Mouse (Mus musculus) left cerebral cortex, postnatal 25 days (tissue): ENCODE results near the gene Ypel2. TPM values are rescaled to one million over a fixed set of nuclear protein-coding genes. Genes with fewer than 3 reads are reported as not detected.

Source experiments
- DNase-seq, 2 experiments: peaks; one replicate each; pipeline ENCODE4 v3.0.0; 2022; ENCODE audit warnings: low spot score in 2 of 2, mixed read lengths in 1 of 2
- intact Hi-C: fragments of 180-260 bp; cut with DNase I; formaldehyde crosslinking; loops from one replicate; pipeline ENCODE4 v1.15.1; 2025
- total RNA-seq, 2 experiments: library from RNA; stranded (reverse); gene quantifications; 2 replicates each; pipeline ENCODE4 v1.2.3; 2021

Gene Ypel2
- total RNA-seq, 2 experiments from 2014 or later, result 49.8 to 61.2 TPM

- peak; percentile 57 to 83 for DNase-seq
- intact Hi-C loops, result no loop called here
Measured at GRCm38 (mm10) chr11:86914329-86914728, 79.2 kb downstream of the Ypel2 start.

- no peak for DNase-seq
- intact Hi-C loops, result no loop called here
Measured at GRCm38 (mm10) chr11:86910244-86910643, 83.3 kb downstream of the Ypel2 start.

GRCm38 (mm10) chr11:86909028-86909427, 84.5 kb downstream of the Ypel2 start:
- intact Hi-C loops, result no loop called here
- no peak for DNase-seq

GRCm38 (mm10) chr11:86907889-86908590, 85.5 kb downstream of the Ypel2 start:
- intact Hi-C loops, result no loop called here
- DNase-seq, result no peak

- intact Hi-C loops, result no loop called here
- no peak for DNase-seq
Measured at GRCm38 (mm10) chr11:86906767-86907662, 86.5 kb downstream of the Ypel2 start.

- no peak for DNase-seq
- intact Hi-C loops, result no loop called here
Measured at GRCm38 (mm10) chr11:86906257-86906656, 87.2 kb downstream of the Ypel2 start.

- intact Hi-C loops, result no loop called here
Measured at GRCm38 (mm10) chr11:86905261-86905660, 88.2 kb downstream of the Ypel2 start.

GRCm38 (mm10) chr11:86904706-86905105, 88.8 kb downstream of the Ypel2 start:
- no peak for DNase-seq

More at GRCm38 (mm10) chr11:86905261-86905660, 88.2 kb downstream of the Ypel2 start:
- no peak for DNase-seq

GRCm38 (mm10) chr11:86898367-86898766, 95.1 kb downstream of the Ypel2 start:
- DNase-seq, result no peak
- intact Hi-C loops, result loop anchor here (10.0 kb wide), 1 partner anchor 96 kb away; the partner anchor contains the start of gene Ypel2

More at GRCm38 (mm10) chr11:86904706-86905105, 88.8 kb downstream of the Ypel2 start:
- intact Hi-C loops, result no loop called here

- no peak for DNase-seq
- intact Hi-C loops, result loop anchor here (10.0 kb wide), 1 partner anchor 99 kb away; the partner anchor contains the start of gene Ypel2
Measured at GRCm38 (mm10) chr11:86895567-86895966, 97.9 kb downstream of the Ypel2 start.

- no peak for DNase-seq
- intact Hi-C loops, result loop anchor here (10.0 kb wide), 1 partner anchor 100 kb away; the partner anchor contains the start of gene Ypel2
Measured at GRCm38 (mm10) chr11:86895156-86895555, 98.4 kb downstream of the Ypel2 start.

GRCm38 (mm10) chr11:86894171-86894577, 99.3 kb downstream of the Ypel2 start:
- intact Hi-C loops, result loop anchor here (10.0 kb wide), 1 partner anchor 101 kb away; the partner anchor contains the start of gene Ypel2
- peak; percentile 85 to 88 for DNase-seq

GRCm38 (mm10) chr11:86892996-86893670, 100.4 kb downstream of the Ypel2 start:
- DNase-seq, result no peak
- intact Hi-C loops, result loop anchor here (10.0 kb wide), 1 partner anchor 102 kb away; the partner anchor contains the start of gene Ypel2

Other genes starting within 250 kb of the Ypel2 start
- 100 to 1,000 TPM; 525 to 539 TPM for gene Cltc, start 236.1 kb downstream of the Ypel2 start, total RNA-seq
- gene Dhx40, start 186.0 kb downstream of the Ypel2 start, total RNA-seq, result 10 to 100 TPM; 18.6 to 19.5 TPM
- 10 to 100 TPM; 41.3 to 46.1 TPM for gene Gdpd1, start 80.4 kb upstream of the Ypel2 start, total RNA-seq
- 10 to 100 TPM; 16.6 to 16.9 TPM for gene Smg8, start 93.1 kb upstream of the Ypel2 start, total RNA-seq
- under 1 TPM; 0.32 to 0.34 TPM for gene Prr11, start 115.0 kb upstream of the Ypel2 start, total RNA-seq
- gene Ska2, start 115.5 kb upstream of the Ypel2 start, total RNA-seq, result 10 to 100 TPM; 11.2 to 12.3 TPM
- gene Trim37, start 133.4 kb upstream of the Ypel2 start, total RNA-seq, result 100 to 1,000 TPM; 233 to 239 TPM